Mouse (Mus musculus) liver, embryonic 13.5 days (tissue): ENCODE measurements around the gene Aff3. TPM values are rescaled to one million over a fixed set of nuclear protein-coding genes. Genes with fewer than 3 reads are reported as not detected.
A peak's percentile ranks its signal among the peaks of the same experiment; 100 is the strongest.

ENCODE experiments used
- ATAC-seq: fragments of 200-750 bp; cut with Nextera tagmentation; 2 replicates; pipeline ENCODE4 v1.8.0; 2017; ENCODE audit warnings: low read depth, mild to moderate bottlenecking, moderate number of reproducible peaks, moderate library complexity
- DNase-seq: peaks from one replicate; pipeline ENCODE4 v3.0.0; 2022
- H3K27ac ChIP-seq: fragments of 300-500 bp; sonication (generic); 2 replicates; pipeline ENCODE4 v1.5.1; 2015; ENCODE audit warnings: moderate library complexity, mild to moderate bottlenecking, inconsistent platforms
- H3K27me3 ChIP-seq: fragments of 300-500 bp; sonication (generic); 2 replicates; pipeline ENCODE4 v1.6.1; 2015; ENCODE audit warnings: mild to moderate bottlenecking, inconsistent platforms
- H3K36me3 ChIP-seq: fragments of 300-500 bp; sonication (generic); 2 replicates; pipeline ENCODE4 v1.6.1; 2015; ENCODE audit warnings: mild to moderate bottlenecking, inconsistent platforms
- H3K4me1 ChIP-seq: fragments of 300-500 bp; sonication (generic); replicated peaks from 2 replicates; pipeline ENCODE4 v1.6.1; 2015; ENCODE audit warnings: inconsistent platforms
- H3K4me2 ChIP-seq: fragments of 300-500 bp; sonication (generic); 2 replicates; pipeline ENCODE4 v1.6.1; 2015; ENCODE audit warnings: inconsistent platforms, mild to moderate bottlenecking, moderate library complexity
- H3K4me3 ChIP-seq: fragments of 300-500 bp; sonication (generic); replicated peaks from 2 replicates; pipeline ENCODE4 v1.5.1; 2015; ENCODE audit warnings: mild to moderate bottlenecking, inconsistent platforms
- H3K9ac ChIP-seq: fragments of 300-500 bp; sonication (generic); 2 replicates; pipeline ENCODE4 v1.6.1; 2015; ENCODE audit warnings: mild to moderate bottlenecking, inconsistent platforms
- H3K9me3 ChIP-seq: fragments of 300-500 bp; sonication (generic); replicated peaks from 2 replicates; pipeline ENCODE4 v1.6.1; 2016; ENCODE audit warnings: inconsistent platforms
- WGBS: fragments of 180-500 bp; shearing (Covaris S2); methylation state at CpG from one replicate; pipeline ENCODE4 v1.1.7; 2015; ENCODE audit not compliant: insufficient replicate concordance; 5-methylcytosine and 5-hydroxymethylcytosine counted together
- polyA plus RNA-seq: library from polyadenylated mRNA; unstranded; fragments of >200 nt; fragmentation: Nextera tagmentation; extraction: Ambion mirVana; gene quantifications from 2 replicates; pipeline ENCODE4 v1.2.1, GENCODE M21; 2015

Gene Aff3
- polyA plus RNA-seq, 1 experiment from 2014 or later, result 0.44 TPM

- H3K36me3 ChIP-seq, result no peaks in the 10 kb centered on the region
- H3K9me3 ChIP-seq, result no peaks in the 10 kb centered on the region
- ATAC-seq, result no peak
- no peak overlapping the region for H3K27ac ChIP-seq
- no peak overlapping the region for H3K4me3 ChIP-seq
- H3K4me2 ChIP-seq, result no peak overlapping the region
- no peak for DNase-seq
- no peak overlapping the region for H3K9ac ChIP-seq
- H3K4me1 ChIP-seq, result no peaks in the 10 kb centered on the region
- no peaks in the 10 kb centered on the region for H3K27me3 ChIP-seq
- 67% methylated on average over 10 of the region's 10 CpGs for WGBS
These were observed 265.5 kb downstream of the Aff3 start for GRCm38 (mm10) chr1:38399269-38399668.

GRCm38 (mm10) chr1:38398566-38398965 lies 266.2 kb downstream of the Aff3 start:
- ATAC-seq (no peak), DNase-seq (no peak)
- H3K27ac ChIP-seq, result no peak overlapping the region
- H3K4me2 ChIP-seq, result no peak overlapping the region
- H3K27me3 ChIP-seq, result no peaks in the 10 kb centered on the region
- 50% methylated on average over 5 of the region's 5 CpGs for WGBS
- no peaks in the 10 kb centered on the region for H3K9me3 ChIP-seq
- H3K4me1 ChIP-seq, result no peaks in the 10 kb centered on the region
- no peaks in the 10 kb centered on the region for H3K36me3 ChIP-seq
- no peak overlapping the region for H3K9ac ChIP-seq
- H3K4me3 ChIP-seq, result no peak overlapping the region

GRCm38 (mm10) chr1:38395194-38395681 lies 269.5 kb downstream of the Aff3 start:
- Histone ChIP-seq H3K27ac (no peak overlapping the region), H3K9me3 (no peaks in the 10 kb centered on the region), H3K27me3 (no peaks in the 10 kb centered on the region), H3K36me3 (no peaks in the 10 kb centered on the region), H3K4me1 (no peaks in the 10 kb centered on the region), H3K4me3 (no peak overlapping the region), H3K9ac (no peak overlapping the region), H3K4me2 (no peak overlapping the region)
- no peak for ATAC-seq
- 62% methylated on average over 11 of the region's 11 CpGs for WGBS
- DNase-seq, result no peak

DNA sequence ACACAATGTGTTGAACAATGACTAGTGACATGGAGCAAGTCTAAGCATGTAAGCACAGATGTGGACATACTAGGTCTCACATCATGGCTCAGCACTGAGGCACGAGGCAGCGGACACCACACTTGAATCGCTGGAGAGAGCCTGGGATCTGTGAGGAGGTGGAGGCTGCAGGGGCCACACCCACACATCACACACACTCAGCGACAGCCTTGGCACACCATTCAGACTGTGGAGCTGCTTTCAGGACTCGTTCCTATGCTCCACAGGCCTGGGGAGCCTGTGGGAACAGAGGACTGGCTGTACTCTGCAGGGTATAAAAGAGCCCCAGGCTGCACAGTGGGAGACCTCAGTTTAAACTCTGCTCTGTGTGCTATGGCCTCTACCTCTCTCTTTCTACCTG lies 270.3 kb downstream of the Aff3 start:
- Histone ChIP-seq H3K9me3 (no peaks in the 10 kb centered on the region), H3K36me3 (no peaks in the 10 kb centered on the region), H3K9ac (no peak overlapping the region), H3K27me3 (no peaks in the 10 kb centered on the region), H3K4me1 (no peaks in the 10 kb centered on the region), H3K4me2 (no peak overlapping the region), H3K27ac (no peak overlapping the region), H3K4me3 (no peak overlapping the region)
- ATAC-seq, result no peak
- no peak for DNase-seq
- 65% methylated on average over 5 of the region's 5 CpGs for WGBS

- no peak for DNase-seq
- no peaks in the 10 kb centered on the region for H3K9me3 ChIP-seq
- no peaks in the 10 kb centered on the region for H3K36me3 ChIP-seq
- H3K27me3 ChIP-seq, result no peaks in the 10 kb centered on the region
- no peak overlapping the region for H3K4me2 ChIP-seq
- no peak for ATAC-seq
- H3K27ac ChIP-seq, result no peak overlapping the region
- 50% methylated on average over 6 of the region's 6 CpGs for WGBS
- H3K4me1 ChIP-seq, result no peaks in the 10 kb centered on the region
- no peak overlapping the region for H3K4me3 ChIP-seq
- no peak overlapping the region for H3K9ac ChIP-seq
These were observed 271.2 kb downstream of the Aff3 start for GRCm38 (mm10) chr1:38393516-38393915.

DNA sequence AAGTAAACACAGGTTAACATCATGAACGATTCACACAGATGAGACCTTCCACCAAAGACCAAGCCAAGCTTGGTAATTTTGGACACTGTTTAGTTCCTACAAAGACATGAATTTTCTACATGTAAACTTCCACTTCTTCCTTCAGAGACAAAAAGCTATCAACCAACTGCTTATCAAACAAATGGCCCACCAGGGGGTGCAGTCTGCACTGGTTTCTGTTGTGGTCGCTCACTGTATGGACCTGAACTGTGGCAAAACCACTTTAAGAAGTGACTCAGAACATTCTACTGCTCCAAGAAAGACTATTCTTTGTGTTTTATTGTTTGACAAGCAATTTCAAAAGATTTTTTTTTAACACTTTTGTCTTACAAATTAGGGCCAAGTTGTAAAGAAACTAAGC lies 271.8 kb downstream of the Aff3 start:
- H3K9me3 ChIP-seq, result no peaks in the 10 kb centered on the region
- ATAC-seq, result no peak

DNA sequence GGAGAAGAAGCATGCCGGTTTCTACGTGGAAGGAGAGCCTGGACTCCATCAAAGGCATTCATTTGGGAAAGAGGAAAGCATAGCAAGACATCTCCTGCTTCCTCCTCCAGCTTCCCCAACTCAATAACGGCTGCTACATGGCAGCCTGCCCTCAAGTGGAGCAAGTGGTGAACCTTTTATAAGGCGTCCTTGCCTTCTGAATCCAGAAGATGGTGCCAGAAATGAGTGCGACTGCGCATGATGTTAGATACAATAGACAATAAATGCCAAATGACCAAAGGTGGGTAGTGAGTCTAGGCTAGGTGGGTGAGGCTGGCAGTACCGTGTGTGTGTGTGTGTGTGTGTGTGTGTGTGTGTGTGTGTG lies 273.9 kb downstream of the Aff3 start:
- no peaks in the 10 kb centered on the region for H3K36me3 ChIP-seq
- no peaks in the 10 kb centered on the region for H3K9me3 ChIP-seq
- no peaks in the 10 kb centered on the region for H3K27me3 ChIP-seq
- no peak overlapping the region for H3K4me3 ChIP-seq
- WGBS, result 64% methylated on average over 7 of the region's 7 CpGs
- H3K4me1 ChIP-seq, result no peaks in the 10 kb centered on the region
- no peak for ATAC-seq
- H3K4me2 ChIP-seq, result no peak overlapping the region
- no peak for DNase-seq
- H3K9ac ChIP-seq, result no peak overlapping the region
- no peak overlapping the region for H3K27ac ChIP-seq

More for the DNA sequence above, 271.8 kb downstream of the Aff3 start:
- H3K27me3 ChIP-seq, result no peaks in the 10 kb centered on the region
- no peaks in the 10 kb centered on the region for H3K4me1 ChIP-seq
- DNase-seq, result peak; percentile 18
- H3K27ac ChIP-seq, result no peak overlapping the region
- no peak overlapping the region for H3K4me2 ChIP-seq
- no peak overlapping the region for H3K9ac ChIP-seq
- H3K36me3 ChIP-seq, result no peaks in the 10 kb centered on the region
- WGBS, result 33% methylated on average over 2 of the region's 2 CpGs
- H3K4me3 ChIP-seq, result no peak overlapping the region

- ATAC-seq (no peak), DNase-seq (no peak)
- H3K36me3 ChIP-seq, result no peaks in the 10 kb centered on the region
- H3K4me2 ChIP-seq, result no peak overlapping the region
- H3K27ac ChIP-seq, result no peak overlapping the region
- H3K4me1 ChIP-seq, result no peaks in the 10 kb centered on the region
- H3K9me3 ChIP-seq, result no peaks in the 10 kb centered on the region
- no peaks in the 10 kb centered on the region for H3K27me3 ChIP-seq
- WGBS, result 75% methylated on average over 17 of the region's 17 CpGs
- no peak overlapping the region for H3K9ac ChIP-seq
- H3K4me3 ChIP-seq, result no peak overlapping the region
These were observed 274.4 kb downstream of the Aff3 start for GRCm38 (mm10) chr1:38390235-38390885.

DNA sequence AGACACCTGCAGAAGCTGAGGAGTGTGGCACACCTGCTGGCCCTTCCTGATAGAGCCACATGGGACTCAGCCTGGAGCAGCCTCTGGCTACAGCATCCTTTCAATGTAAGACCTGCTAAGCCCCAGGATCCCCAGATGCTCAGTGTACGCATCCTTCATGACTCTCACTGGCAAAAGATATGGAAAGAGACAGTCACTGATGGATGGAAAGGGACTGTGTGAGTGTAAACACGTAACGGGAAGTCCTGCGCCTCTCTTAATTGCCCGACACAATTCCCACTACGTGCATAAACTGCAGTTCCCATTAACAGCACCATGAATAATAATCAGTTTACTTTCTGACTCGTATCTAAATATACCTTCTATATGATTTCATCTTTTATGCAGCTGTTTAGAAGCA lies 275.2 kb downstream of the Aff3 start:
- no peak for ATAC-seq
- no peaks in the 10 kb centered on the region for H3K36me3 ChIP-seq
- H3K9ac ChIP-seq, result no peak overlapping the region
- H3K9me3 ChIP-seq, result no peaks in the 10 kb centered on the region
- peaks cover under 1% of the 10 kb centered on the region; the same call in 1 of the 2 replicates for H3K4me1 ChIP-seq
- no peaks in the 10 kb centered on the region for H3K27me3 ChIP-seq
- 75% methylated on average over 7 of the region's 7 CpGs for WGBS
- no peak for DNase-seq
- no peak overlapping the region for H3K4me2 ChIP-seq
- H3K4me3 ChIP-seq, result no peak overlapping the region
- H3K27ac ChIP-seq, result no peak overlapping the region

DNA sequence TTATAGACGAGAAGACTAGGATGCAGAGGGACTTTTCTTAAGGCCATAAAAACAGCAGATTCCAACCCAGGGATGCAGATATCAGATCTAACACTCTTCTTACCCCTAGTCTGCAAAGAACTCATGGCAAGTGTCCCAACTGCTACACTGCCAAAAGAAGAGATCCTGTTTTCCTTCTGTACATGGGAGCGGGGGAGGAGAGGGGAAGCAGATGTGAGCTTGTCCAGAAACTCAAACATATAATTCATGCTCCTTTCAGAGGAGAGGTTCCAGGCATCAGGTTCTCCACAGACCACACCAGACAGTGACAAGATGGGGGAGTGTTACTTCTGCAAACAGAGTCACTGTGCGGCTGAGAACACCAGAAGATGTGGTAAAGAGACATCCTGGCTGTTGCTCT lies 276.3 kb downstream of the Aff3 start:
- H3K4me2 ChIP-seq, result no peak overlapping the region
- H3K27me3 ChIP-seq, result no peaks in the 10 kb centered on the region
- H3K9me3 ChIP-seq, result no peaks in the 10 kb centered on the region
- no peaks in the 10 kb centered on the region for H3K36me3 ChIP-seq
- H3K9ac ChIP-seq, result no peak overlapping the region
- no peak overlapping the region for H3K4me3 ChIP-seq
- no peak overlapping the region for H3K27ac ChIP-seq
- DNase-seq, result no peak
- H3K4me1 ChIP-seq, result peaks cover 7% of the 10 kb centered on the region; the same call in 1 of the 2 replicates
- 50% methylated on average over 3 of the region's 3 CpGs for WGBS
- ATAC-seq, result no peak

DNA sequence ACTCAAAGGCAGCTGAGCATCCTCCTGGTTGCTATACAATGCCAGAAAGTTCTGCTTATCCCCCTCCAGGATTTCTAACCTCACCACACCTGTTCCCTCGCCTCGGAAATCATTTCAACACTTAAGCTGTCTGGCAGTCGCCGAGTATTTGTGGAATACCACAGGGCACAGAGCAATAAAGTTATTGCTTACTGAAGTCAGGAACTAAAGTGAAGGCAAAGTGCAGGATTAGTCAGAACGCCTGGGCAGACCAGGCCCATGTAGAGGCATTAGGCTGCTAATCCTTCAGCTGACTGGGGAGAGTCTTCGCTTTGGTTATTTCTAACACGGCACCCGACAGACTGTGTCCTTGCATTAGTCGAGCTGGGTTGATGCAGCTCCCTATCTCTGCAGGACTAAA lies 277.3 kb downstream of the Aff3 start:
- DNase-seq (no peak), ATAC-seq (no peak)
- no peak overlapping the region for H3K4me2 ChIP-seq
- no peaks in the 10 kb centered on the region for H3K27me3 ChIP-seq
- no peak overlapping the region for H3K4me3 ChIP-seq
- no peaks in the 10 kb centered on the region for H3K36me3 ChIP-seq
- H3K4me1 ChIP-seq, result peaks cover 7% of the 10 kb centered on the region; the same call in 1 of the 2 replicates
- WGBS, result 65% methylated on average over 9 of the region's 9 CpGs
- no peak overlapping the region for H3K9ac ChIP-seq
- H3K9me3 ChIP-seq, result no peaks in the 10 kb centered on the region
- H3K27ac ChIP-seq, result no peak overlapping the region

DNA sequence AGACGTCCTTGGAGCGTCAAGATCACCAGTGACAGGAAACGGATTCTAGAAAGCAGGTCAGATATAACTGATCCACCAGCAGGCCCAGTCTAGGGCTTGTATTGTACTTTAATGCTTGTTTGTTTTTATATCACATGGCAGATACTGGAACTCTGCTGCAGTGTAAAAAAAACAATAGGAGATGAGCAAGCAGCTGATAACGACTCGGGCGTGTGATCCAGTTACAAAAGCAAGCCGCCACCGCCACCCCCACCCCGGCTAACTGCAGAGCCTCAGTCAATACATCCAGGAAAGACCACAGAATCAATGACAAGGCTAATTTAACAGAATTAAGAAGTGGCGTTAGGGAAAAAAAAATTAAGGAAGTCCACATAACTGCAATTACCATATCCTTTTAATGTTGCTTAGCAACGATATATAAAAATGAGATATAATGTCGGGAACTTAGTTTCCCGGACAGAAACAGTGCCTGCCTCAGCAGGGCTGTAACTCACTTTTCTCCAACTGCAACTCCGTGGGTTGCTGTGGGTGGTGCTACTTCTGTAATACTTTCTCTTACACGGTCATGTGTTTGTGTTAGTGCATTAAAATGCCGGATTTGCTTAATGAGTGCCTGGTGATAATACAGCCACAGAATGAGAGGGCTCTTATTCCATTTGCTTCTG lies 280.2 kb downstream of the Aff3 start:
- ATAC-seq (no peak), DNase-seq (no peak)

More for the DNA sequence above, 280.2 kb downstream of the Aff3 start:
- H3K36me3 ChIP-seq, result no peaks in the 10 kb centered on the region
- peaks cover 7% of the 10 kb centered on the region; the same call in 1 of the 2 replicates for H3K4me1 ChIP-seq
- 38% methylated on average over 16 of the region's 16 CpGs for WGBS
- H3K4me2 ChIP-seq, result no peak overlapping the region
- H3K9ac ChIP-seq, result no peak overlapping the region
- no peak overlapping the region for H3K4me3 ChIP-seq
- no peak overlapping the region for H3K27ac ChIP-seq
- no peaks in the 10 kb centered on the region for H3K9me3 ChIP-seq
- H3K27me3 ChIP-seq, result no peaks in the 10 kb centered on the region
